Mouse (Mus musculus): ENCODE data around the gene Urb2.
A peak's percentile ranks its signal among the peaks of the same experiment; 100 is the strongest.
"Not testable (repeated sequence)": the region's sequence is repeated elsewhere in the genome, so short reads cannot be mapped to it uniquely, and the experiment has no call there.

The Urb2 gene

DNA sequence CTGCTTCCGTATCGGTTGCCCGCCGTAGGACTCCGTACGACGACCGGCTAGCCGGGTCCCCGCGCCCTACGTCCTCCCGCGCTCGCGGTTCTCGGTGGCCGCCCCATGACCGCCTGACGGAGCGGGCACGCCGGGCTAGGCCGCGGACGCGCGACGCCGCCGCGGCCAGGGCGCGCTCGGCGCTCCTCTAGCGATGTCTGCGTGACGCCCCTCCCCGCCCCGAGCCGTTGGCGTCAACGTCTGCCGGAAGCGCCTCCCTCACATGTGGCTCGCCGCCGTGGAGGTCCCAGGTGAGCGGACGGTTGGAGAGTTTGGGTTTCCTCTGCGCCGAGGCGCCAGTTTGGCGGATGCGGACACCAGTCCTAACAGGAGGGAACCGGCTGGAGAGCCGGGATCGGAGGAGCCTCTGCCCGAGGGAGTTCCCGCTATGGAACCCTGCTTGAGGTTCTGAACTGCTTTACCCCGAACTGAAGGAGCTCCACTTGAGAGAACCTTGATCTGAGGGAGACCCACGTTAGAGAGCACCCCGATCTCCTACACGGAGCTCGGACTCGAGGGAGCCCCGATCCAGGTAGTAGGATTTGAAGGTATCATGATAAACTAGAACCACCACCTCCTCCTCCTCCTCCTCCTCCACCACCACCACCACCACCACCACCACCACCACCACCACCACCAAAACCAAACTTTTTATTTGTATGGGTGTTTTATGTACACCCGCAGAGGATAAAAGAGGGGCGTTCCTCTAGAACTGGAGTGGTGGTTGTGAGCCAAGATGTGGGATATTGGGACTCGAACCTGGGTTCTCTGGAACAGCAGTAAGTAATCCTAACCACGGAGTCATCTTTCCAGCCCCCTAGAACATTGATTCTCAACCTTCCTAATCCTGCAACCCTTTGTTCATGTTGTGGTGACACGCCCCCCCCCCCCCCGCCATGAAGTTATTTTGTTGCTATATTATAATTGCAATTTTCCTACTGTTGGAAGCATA lies at the start of gene Urb2, which contains the start of gene Taf5l:
Gene Urb2, plus strand, starts transcription at position 272 of the 991 bp plus-strand sequence.
Gene Taf5l, minus strand, starts transcription at position 161 of the 991 bp plus-strand sequence.
- peak; percentile 82 for DNase-seq (ENCODE audit: low spot score)

DNA sequence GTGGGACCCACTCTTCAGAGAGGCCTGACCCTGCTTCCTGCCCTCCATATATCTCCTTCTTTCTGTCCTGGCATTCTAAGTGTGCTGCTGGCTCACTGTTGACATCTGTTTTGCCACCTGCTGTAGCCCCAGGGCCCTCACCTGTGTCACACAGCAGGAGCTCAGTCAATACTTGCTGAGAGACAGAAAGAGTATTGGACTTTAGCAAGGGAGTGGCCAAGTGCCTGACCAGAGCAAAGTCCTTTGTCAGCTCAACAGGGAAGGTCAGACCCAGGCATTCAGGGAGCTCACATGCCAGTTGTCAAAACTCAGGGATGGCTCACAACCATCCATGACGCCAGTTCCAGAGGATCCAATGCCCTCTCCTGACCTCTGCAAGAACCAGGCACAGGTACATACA lies 47.8 kb upstream of the Urb2 start:
- DNase-seq (ENCODE audit: low spot score) = no peak

DNA sequence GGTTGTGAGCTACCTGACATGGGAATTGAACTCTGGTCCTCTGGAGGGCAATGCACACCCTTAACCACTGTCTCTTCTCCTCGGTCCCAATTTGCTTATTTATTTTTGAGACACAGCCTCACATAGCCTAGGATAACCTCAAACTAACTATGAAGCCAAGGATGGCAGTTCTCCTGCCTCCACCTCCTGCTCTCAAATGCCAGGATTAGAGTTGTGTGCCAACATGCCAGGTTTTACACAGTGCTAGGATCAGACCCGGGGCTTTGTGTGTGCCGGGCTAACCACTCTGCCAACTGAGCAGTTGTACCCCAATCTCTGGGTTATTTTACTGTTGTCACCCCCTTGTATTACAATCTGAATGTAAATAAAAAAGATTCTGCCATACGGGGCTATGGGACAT lies 43.8 kb upstream of the Urb2 start:
- no peak for DNase-seq (ENCODE audit: low spot score)

DNA sequence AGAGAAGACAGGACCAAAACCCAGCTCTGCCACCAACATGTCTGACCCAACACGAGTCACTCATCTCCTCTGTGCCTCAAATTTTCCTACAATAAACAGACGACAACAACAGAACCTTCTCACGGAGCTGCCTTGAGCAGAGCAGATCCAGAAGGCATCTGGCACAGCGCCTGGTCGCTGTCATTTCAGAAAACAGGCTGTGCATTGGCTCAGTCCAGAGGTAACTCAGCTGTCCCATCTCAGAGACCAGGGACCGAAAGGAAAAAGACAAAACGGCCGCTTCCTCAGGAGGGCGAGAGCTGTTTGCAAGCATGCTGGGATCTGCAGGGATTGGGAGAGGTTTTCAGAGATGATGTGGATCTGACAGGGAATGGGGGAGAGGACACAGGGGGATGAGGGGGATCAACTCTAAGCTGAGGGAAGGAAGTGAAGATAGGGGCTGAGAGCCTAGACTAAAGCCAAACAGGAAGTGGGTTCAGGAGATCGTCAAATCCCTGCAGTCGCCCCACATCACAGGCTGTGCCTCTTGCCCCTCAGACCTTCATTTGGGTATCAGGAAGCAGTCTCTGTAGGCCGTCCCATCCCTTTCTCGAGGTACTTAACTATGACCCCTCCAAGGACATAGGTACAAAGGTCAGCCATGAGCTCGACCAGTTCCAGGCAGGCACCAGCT lies 43.0 kb upstream of the Urb2 start:
- DNase-seq (ENCODE audit: low spot score) = no peak

DNA sequence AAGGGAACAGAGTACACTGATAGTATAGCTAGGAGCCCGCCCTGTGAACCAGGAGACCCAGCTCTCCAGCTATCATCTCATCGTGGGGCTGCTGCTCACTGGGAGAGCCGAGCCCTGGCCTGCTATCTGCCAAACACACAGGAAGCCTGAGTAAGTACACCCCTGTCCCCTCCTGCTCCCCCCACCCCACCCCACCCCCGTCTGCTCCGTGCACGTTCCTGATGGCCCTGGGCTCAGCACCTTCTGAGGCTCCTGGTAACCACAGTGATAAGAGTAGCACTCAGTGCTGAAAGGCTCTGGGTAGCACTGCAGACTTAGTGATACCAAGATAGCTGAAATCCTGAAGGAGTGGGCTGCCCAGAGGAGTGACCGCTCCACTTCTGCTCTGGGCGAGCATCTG lies 42.4 kb upstream of the Urb2 start:
- peak; percentile 86 for DNase-seq (ENCODE audit: low spot score)

DNA sequence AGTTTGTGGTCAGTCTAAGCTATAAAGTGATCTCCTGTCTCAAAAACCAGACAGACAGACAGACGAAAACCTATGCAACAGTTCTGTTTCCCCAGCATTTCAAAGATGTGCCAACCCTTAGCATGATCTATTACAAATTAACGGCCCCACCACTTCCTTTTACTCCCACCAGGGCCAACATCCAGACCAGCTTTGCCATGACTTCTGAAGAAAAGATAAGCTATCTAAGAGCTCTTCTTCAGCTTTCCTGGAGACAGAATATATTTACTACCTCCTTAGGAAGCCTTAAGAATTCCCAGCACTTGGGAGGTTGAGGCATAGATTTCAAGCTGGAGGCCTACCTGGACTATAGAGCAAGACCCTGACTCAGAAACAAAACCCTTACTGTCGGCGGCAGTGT lies 41.1 kb upstream of the Urb2 start:
- DNase-seq (ENCODE audit: low spot score) = no peak

DNA sequence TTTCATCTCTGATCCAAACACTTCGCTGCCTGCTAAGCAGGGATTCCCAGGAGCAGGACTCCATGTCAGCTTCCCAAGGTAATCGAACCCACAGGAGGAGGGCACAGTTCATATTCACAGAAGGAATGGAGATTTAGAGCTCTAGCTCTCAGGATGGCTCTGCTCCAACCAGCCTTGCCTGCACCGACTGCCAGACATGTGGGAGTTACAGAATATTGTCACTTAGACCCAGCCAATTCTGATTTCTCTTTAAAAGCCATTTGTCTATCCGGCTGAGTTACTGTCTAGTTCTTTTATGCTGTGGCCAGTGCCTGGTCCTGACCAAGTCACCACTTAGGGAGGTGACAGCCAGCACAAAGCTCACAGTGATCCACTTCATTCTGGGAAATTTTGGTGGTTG lies 39.6 kb upstream of the Urb2 start:
- no peak for DNase-seq (ENCODE audit: low spot score)

DNA sequence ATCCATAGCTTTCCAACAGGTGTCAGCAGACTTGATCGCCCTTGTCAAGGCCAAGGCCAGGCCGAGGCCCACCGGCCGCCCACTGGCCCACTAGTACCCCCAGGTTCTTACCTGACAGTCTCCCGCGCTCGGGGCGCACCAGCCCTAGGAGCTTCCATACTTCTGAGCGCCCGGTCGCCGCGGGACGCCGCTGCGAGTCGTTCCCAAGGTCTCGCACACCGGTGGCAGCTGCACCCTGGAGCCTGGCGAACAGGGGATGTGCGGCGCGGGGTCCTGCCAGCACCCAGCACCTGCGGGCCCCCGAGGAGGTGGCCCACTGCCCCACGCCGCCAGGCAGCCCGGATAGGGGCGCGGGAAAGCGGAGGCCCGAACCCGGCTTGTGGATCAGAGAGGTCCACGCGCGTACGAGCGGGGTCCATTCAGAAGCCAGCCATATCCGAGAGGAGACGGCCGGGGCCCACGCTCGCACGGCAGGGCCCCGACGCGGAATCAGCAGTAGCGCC lies 39.0 kb upstream of the Urb2 start:
- DNase-seq (ENCODE audit: low spot score) = no peak

DNA sequence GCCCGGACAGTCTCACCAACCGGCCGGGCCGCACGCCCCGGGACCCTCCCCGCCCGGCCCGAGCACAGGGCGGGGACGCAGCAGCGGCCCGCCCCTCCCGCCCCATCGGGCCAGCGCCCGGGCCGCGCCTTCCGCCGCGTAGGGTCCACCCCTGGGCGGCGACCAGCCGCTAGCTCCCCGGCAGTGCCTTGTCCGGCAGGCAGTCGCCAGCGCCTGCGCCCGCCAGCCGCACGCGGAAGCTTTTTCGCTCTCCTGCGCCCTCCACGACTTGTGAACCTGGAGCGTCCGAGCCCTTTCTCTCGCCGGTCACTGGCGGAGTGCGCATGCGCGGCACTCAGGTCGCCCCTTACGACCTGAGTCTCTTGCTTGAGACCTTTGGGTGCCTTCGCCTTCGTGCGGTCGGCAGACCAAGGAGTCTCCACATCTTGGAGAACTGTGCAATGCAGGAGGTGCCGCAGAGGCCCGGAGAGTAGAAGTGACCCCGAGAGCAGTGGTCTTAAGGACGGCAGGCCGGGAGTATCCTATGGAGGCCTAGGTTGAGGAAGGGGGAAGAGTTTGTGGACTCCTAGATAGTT lies 38.4 kb upstream of the Urb2 start, which contains the start of gene Abcb10:
Gene Abcb10, minus strand, starts transcription at position 297 of the 575 bp plus-strand sequence.
- peak; percentile 76 for DNase-seq (ENCODE audit: low spot score)

DNA sequence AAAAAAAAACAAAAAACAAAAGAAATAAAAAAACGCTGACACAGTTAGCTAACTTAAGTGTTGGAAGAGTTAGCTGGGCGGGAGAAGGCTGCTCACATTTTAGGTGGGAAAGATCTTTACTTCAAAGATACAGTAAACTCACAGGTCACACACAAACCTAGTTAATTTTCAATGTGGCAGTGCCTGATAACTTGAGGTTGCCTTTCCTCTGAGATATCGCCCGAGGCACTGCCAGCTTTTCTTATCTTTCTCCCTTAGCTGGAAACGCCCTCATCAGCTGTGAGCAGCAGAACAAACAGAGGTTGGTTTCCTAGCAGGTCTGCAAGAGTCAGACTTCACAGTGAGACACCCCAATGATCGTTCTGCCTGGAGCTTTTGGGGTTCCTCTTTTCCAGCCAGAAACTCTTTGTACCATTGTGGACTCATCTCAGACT lies 32.7 kb upstream of the Urb2 start:
- DNase-seq (ENCODE audit: low spot score) = peak; percentile 93

DNA sequence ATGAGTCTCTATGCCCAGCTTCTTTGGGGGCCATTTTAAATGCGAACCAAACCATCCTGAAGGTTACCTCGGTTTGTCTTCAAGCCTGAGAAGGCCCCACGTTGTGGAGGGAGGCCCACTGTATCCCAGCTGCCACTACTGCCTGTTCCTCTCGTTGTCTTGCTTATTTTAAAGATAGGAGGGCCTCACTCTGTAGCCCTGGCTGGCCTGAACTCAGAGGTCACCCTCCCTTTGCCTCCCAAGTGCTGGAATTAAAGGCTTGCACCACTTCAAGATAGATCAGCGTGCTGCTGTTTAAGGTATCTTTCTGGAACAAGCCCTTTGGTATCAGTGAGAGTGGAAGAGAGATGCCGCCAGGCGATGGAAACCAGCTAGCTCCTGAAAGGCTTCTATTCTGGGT lies 32.2 kb upstream of the Urb2 start:
- no peak for DNase-seq (ENCODE audit: low spot score)

DNA sequence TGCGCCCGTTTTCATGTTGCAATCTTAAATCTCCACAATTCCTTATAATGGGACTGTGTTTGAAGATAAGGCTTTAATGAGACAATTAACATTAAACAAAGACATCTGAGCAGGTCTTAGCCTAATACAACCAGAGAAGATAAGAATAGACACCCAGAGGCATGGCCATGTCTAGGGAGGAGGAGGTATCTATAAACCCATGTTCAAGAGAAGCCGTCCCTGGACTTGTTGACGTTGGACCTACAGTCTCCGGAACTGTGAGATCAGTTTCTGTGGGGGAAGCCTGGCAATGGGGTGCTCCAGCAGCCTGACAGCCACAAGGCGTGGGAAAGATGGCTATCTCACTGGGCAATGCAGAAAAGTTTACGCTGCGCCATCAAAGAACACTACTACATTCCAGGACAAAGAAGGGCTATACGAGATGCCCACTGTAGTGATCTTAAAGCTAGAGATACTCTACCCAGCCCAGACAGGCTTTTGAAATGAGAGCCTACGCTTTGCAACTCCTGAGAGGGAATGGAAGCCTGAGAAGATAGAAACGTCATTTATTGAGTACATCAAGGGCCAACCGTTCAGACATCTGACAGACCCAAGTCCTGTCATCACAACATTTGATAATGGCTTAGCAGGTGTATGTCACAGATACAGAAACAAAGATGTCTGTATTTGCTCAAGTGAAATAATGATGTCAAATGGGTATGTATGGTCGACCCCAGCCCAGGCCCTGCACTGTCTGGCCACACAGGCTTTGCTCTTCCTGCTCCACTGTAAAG lies 30.8 kb upstream of the Urb2 start:
- DNase-seq (ENCODE audit: low spot score) = peak; percentile 71

DNA sequence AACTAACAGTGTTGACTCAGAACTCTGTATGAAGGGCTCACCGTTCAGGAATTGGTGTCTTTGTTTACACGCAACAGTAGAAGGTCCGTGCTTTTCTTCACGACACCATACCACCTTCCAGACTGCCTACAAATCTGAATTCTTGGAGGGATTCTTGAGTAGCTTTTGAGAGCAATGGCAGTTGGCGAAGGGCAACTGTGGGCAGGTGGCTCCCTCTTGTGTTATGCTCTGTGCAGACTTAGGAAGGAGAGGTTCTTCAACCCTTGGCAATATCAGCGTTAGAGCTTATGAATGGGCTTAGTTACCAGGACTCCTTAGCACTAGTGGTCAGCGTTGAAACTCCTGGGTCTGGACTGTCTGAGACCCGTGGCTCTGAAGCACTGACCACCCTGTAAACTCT lies 28.7 kb upstream of the Urb2 start:
- DNase-seq (ENCODE audit: low spot score) = no peak

DNA sequence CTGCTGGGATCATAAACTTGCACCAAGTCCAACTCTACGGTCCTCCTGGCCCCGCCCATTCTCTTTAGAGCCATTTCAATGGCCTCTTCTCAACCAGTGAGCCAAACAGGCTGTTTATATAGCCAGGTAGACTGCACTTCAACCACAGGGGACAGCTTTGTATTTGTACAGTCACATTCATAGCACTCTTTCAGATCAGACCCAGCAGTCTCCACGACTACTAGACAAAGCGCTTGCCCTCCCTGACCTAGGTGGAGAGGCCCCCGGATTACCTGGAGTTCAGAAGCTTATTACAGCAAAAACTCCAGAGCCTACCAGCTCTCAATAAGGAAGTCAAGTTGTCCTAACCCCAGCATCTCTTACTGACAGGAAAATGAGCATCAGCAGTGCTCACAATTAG lies 27.7 kb upstream of the Urb2 start:
- no peak for DNase-seq (ENCODE audit: low spot score)

DNA sequence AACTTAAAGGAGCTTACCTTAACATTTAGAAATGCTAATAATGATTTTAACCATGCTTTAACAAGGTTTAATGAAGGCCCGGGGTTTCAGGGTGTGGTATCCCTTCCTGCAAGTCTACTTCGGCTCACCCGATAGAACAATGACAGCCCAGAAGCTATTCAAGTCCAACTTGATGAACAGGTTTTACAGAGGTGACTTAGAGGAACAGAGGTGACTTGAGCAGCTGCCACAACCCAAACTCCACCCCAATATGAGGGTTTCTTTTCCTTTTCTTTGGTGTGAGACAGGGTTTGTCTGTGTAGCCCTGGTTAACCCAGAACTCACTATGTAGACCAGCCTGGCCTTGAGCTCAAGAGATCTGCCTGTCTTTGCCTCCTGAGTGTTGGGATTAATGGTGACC lies 27.3 kb upstream of the Urb2 start:
- DNase-seq (ENCODE audit: low spot score) = no peak

DNA sequence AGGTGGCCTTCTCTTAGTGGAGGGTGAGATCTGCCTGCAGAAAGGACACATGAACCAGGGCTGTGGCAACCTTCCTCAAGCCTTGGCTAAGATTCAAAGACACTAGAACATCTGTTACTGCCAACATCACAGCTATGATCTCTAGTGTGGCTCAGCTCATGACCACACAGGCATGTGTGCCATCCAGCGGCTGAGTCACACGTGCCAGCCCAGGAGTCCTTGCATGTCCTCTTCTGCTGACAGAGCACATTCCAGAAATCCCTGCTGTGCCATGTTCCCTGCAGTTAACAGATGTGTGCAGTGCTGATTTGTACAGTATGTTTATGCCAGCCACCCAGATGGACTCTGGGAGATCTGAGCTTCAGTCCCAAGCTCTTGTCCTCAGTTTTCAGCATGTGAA lies 21.7 kb upstream of the Urb2 start:
- no peak for DNase-seq (ENCODE audit: low spot score)

DNA sequence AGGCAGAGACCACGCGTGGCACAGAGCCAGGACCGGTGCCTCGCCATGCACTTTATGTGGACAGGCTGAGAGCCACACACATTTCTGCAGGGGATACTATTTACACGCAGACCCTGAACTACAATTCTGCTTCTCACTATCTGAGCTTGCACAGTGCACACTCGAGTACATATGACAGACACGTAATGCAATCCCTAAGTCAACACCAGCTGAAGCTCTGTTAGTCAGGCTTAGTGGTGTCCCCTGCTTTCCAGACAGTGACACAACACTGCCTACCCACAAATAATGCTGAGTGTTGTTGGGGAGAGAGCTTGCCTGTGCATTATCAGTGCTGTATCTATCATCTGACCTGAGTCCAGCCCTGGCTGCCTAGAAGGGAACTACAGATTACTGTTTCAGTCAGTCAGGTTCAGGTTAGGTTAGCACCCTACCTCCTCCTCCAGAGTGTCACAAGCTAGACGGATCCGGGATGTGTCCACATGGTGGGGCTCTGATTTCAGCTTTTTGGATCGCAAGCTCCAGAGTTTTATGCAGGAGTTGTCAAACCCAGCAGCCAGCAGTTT lies 18.7 kb upstream of the Urb2 start:
- DNase-seq (ENCODE audit: low spot score) = no peak

DNA sequence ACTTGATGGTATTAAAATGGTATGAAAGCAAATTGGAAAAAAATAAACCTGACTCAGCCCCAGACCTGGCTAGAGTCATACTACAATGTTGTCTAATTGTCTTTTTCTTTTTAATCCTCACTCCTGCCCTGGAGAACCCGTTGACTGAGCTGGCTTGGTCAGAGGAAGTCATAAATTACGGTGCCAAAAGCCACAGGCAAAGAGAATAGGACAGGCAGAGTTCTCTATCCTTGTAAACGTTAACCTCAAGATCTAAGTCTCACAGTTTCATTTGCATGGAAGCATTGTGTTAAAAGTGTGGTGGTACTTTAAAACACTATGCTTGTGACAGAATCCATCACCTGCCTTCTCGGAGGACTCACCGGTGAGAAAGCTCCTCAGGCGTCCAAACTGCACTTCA lies 13.5 kb upstream of the Urb2 start:
- no peak for DNase-seq (ENCODE audit: low spot score)

DNA sequence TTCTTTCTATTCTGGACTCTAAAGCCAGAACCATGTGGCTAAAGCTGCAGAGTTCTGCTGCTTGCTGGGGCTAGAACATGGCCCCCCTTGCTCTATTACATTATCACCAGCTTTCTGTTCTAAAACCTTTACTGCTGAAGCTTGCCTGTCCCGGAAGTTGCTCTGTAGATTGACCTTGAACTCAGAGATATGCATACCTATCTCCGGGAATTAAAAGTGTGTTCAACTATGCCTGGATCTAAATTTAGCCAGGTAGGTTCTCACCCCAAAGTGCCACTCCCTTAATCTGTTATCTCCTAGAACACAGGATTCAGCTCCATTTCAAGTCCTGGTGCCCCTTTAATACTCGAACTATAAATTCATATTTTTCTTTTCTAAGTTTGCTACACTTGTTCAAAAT lies 9.7 kb upstream of the Urb2 start:
- DNase-seq (ENCODE audit: low spot score) = no peak

DNA sequence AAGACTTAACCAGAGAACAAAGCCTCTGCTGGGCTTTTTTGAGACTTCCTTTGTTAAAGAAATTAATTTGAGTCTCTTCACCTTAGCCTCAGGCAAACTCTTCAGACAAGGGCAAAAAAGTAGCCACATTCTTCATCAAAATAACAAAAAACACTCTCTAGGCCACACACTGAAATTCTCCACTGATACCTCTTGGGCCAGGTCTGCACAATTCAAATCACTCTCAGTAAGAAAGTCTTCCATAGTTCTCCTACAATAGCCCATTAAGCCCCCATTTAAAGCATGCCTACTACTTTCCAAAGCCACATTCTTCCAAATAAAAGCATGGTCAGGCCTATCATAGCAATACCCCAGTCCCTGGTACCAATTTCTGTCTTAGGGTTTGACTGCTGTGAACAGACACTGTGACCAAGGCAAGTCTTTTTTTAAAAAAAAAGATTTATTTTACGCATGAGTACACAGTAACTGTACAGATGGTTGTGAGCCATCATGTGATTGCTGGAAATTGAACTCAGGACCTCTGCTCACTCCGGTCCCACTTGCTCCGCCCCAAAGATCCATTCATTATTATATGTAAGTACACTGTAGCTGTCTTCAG lies 9.2 kb upstream of the Urb2 start:
- DNase-seq (ENCODE audit: low spot score) = no peak

DNA sequence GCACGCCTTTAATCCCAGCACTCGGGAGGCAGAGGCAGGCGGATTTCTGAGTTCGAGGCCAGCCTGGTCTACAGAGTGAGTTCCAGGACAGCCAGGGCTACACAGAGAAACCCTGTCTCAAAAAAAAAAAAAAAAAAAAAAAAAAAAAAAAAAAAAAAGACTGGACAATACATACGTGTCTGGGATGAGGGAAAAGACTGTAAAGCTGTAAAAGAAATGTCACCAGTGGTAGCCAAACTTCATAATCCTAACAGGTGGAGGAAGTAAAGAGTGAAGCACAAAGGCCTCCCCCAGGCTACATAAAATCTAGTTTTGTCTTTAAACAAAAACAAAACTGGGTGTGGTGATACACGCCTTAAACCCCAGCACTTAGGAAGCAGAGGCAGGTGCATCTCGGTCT lies 7.0 kb upstream of the Urb2 start:
- not testable (repeated sequence) for DNase-seq (ENCODE audit: low spot score)

Measured in c-Kit-positive CD71-positive TER-119-positive erythroid progenitor cells, embryonic 14.5 days (primary cell).